Mouse (Mus musculus): Measurements from ENCODE around the gene Vav1.

GRCm38 (mm10) chr17:57237181-57237580 is 41.7 kb upstream of the Vav1 start:
- no peak for TF ChIP-seq POLR2A (IDR thresholded peaks at IDR 0.05; ENCODE audit: insufficient read length, low read depth)
- TF ChIP-seq TCF12 (IDR thresholded peaks at IDR 0.05; ENCODE audit: insufficient read depth, poor library complexity, severe bottlenecking): no peak
- no peak for TF ChIP-seq SRF (IDR thresholded peaks at IDR 0.05; ENCODE audit: control insufficient read depth, insufficient read length, low read depth)
- TF ChIP-seq USF1 (IDR thresholded peaks at IDR 0.05; ENCODE audit: low read depth): no peak
- TF ChIP-seq CEBPB (IDR thresholded peaks at IDR 0.05; ENCODE audit: insufficient read depth, poor library complexity, severe bottlenecking): no peak
- TF ChIP-seq MYOD1 (IDR thresholded peaks at IDR 0.05; ENCODE audit: control insufficient read depth in 1 of 3, insufficient read length in 2 of 3, low read depth in 2 of 3): no peak
- TF ChIP-seq REST (IDR thresholded peaks at IDR 0.05; ENCODE audit: insufficient read depth, insufficient read length): no peak
- TF ChIP-seq MYOG (IDR thresholded peaks at IDR 0.05; ENCODE audit: control insufficient read depth in 1 of 3, insufficient read depth in 1 of 3, insufficient read length in 2 of 3, low read depth in 2 of 3): no peak
